Mouse (Mus musculus) liver, embryonic 14.5 days (tissue): ENCODE data around the gene Rps23. TPM values are rescaled to one million over a fixed set of nuclear protein-coding genes. Genes with fewer than 3 reads are reported as not detected.

Source experiments
- ATAC-seq: fragments of 200-750 bp; cut with Nextera tagmentation; 2 replicates; pipeline ENCODE4 v1.8.0; 2017; ENCODE audit warnings: moderate number of reproducible peaks, mild to moderate bottlenecking, moderate library complexity; ENCODE audit not compliant: insufficient read depth
- DNase-seq, 3 experiments: peaks; one replicate each; pipeline ENCODE4 v3.0.0-alpha.2; 2012 to 2013; ENCODE audit warnings: low read depth in 3 of 3, low spot score in 3 of 3
- H3K27ac ChIP-seq: fragments of 300-500 bp; sonication (generic); 2 replicates; pipeline ENCODE4 v1.5.1; 2014; ENCODE audit warnings: moderate library complexity, mild to moderate bottlenecking, control low read depth, inconsistent platforms
- H3K27me3 ChIP-seq: fragments of 300-500 bp; sonication (generic); 2 replicates; pipeline ENCODE4 v1.6.1; 2014; ENCODE audit warnings: mild to moderate bottlenecking, low read length, moderate library complexity; ENCODE audit not compliant: control insufficient read depth, insufficient read depth
- H3K36me3 ChIP-seq: fragments of 300-500 bp; sonication (generic); replicated peaks from 2 replicates; pipeline ENCODE4 v1.6.1; 2014; ENCODE audit warnings: low read depth; ENCODE audit not compliant: control insufficient read depth, insufficient read depth
- H3K4me1 ChIP-seq, 2 experiments: fragments of 200-500 bp in 1 of 2; fragments of 300-500 bp in 1 of 2; sonication (generic) in 1 of 2; replicated peaks; 2 replicates each; pipeline ENCODE4 v1.6.1; 2012 to 2014; ENCODE audit warnings: antibody characterized with exemption in 1 of 2, inconsistent platforms in 1 of 2, low read length in 1 of 2; ENCODE audit not compliant: control insufficient read depth in 2 of 2, insufficient read depth in 2 of 2
- H3K4me2 ChIP-seq: fragments of 300-500 bp; sonication (generic); 2 replicates; pipeline ENCODE4 v1.6.1; 2014; ENCODE audit warnings: low read depth, mild to moderate bottlenecking, control low read depth, moderate library complexity
- H3K4me3 ChIP-seq, 2 experiments: fragments of 200-500 bp in 1 of 2; fragments of 300-500 bp in 1 of 2; sonication (generic) in 1 of 2; 2 replicates each; pipeline ENCODE4 v1.5.1; 2012 to 2014; ENCODE audit warnings: low read depth in 2 of 2, low read length in 2 of 2, mild to moderate bottlenecking in 2 of 2, control low read depth in 1 of 2, inconsistent platforms in 1 of 2, moderate library complexity in 1 of 2; ENCODE audit not compliant: insufficient read depth in 1 of 2
- H3K9ac ChIP-seq: fragments of 300-500 bp; sonication (generic); replicated peaks from 2 replicates; pipeline ENCODE4 v1.6.1; 2014; ENCODE audit warnings: mild to moderate bottlenecking, control low read depth, moderate library complexity
- H3K9me3 ChIP-seq: fragments of 300-500 bp; sonication (generic); 2 replicates; pipeline ENCODE4 v1.6.1; 2016; ENCODE audit warnings: low read length, mixed read lengths; ENCODE audit not compliant: control insufficient read depth
- CTCF ChIP-seq: IDR thresholded peaks from 2 replicates; pipeline ENCODE4 v1.5.1; 2016; ENCODE audit warnings: antibody characterized with exemption, low read depth, control low read depth
- EP300 ChIP-seq: IDR thresholded peaks from 2 replicates; pipeline ENCODE4 v1.6.1; 2016; ENCODE audit warnings: antibody characterized with exemption, low read depth
- WGBS: fragments of 180-500 bp; shearing (Covaris S2); extraction: QIAGEN DNeasy Blood & Tissue Kit; methylation state at CpG from one replicate; pipeline ENCODE4 v1.1.7; 2014; ENCODE audit not compliant: insufficient replicate concordance; 5-methylcytosine and 5-hydroxymethylcytosine counted together
- polyA plus RNA-seq, 2 experiments: library from polyadenylated mRNA; depleted of rRNA in 1 of 2; stranded (reverse) in 1 of 2; unstranded in 1 of 2; fragments of >200 nt; fragmentation: Nextera tagmentation in 1 of 2; extraction: Ambion mirVana in 1 of 2; gene quantifications; 2 replicates each; pipeline versions ENCODE4 v1.2.1 to v1.2.3; 2012 to 2014

The Rps23 gene
- 280 and 1,036 TPM in 2 replicates for polyA plus RNA-seq (2012; rRNA removed)
- 206 and 215 TPM in 2 replicates for polyA plus RNA-seq (2014; fragmentation: Nextera tagmentation; extraction: Ambion mirVana)

DNA sequence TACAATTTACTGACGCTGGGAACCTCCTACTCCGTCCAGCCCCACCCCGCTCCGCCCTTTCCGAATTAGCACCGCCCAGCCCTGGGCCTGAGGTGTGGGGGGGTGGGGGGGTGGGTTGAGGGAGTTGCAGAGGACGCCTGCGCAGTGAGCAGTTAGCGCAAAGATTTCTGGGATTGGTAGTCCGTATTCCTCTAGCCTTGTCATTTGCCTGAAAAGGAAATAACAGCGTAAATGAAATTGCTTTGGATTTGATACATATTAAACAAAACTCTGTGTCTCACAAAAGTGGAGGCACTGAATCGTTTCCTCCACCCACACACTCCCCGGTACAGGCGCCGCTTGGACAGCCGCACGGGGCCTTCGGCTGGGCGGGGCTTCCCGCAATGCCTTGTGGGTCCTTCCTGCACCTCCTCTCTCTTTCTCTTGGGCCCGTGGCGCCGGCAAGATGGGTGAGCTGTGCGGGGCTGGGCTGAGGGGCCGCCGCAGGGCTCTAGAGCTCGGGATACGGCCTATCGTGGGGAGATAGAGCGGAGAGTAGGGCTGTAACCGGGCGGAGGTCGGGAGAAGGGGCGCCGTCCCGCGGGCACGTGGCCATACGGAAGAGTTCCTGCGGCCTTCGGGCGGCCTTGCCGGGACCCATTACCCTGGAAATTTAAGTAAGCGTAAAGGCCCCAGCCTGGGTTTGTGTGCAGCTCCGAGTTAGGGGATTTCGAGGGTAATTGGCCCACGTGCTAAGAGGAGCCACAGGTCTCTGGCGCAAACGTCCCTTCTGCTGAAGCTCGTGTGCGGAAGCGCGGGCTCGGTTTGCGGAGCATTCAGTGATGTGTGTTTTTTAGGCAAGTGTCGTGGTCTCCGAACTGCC lies at the start of gene Rps23:
TSS of gene Rps23 (plus strand) at position 208 of the 862 bp plus-strand sequence.
- Histone ChIP-seq H3K4me1 (peaks cover 0 to 9% of the 10 kb centered on the region in 2 experiments; a peak in 3 of 4 replicates), H3K27ac (peak within 1 kb of the TSS; percentile 49), H3K9me3 (no peaks in the 10 kb centered on the region), H3K27me3 (no peaks in the 10 kb centered on the region), H3K9ac (peak within 1 kb of the TSS; percentile 87), H3K4me3 (peak within 1 kb of the TSS; percentile 91 to 95), H3K36me3 (peaks cover 18% of the 10 kb centered on the region), H3K4me2 (peak within 1 kb of the TSS; percentile 80)
- under 1% methylated on average over 57 of the region's 57 CpGs for WGBS
- DNase-seq (peak; percentile 83 to 87 (median 87)), ATAC-seq (peak; percentile 97)
- TF ChIP-seq CTCF = no peak
- TF ChIP-seq EP300 = peak; percentile 72; the same call in 1 of the 2 replicates

DNA sequence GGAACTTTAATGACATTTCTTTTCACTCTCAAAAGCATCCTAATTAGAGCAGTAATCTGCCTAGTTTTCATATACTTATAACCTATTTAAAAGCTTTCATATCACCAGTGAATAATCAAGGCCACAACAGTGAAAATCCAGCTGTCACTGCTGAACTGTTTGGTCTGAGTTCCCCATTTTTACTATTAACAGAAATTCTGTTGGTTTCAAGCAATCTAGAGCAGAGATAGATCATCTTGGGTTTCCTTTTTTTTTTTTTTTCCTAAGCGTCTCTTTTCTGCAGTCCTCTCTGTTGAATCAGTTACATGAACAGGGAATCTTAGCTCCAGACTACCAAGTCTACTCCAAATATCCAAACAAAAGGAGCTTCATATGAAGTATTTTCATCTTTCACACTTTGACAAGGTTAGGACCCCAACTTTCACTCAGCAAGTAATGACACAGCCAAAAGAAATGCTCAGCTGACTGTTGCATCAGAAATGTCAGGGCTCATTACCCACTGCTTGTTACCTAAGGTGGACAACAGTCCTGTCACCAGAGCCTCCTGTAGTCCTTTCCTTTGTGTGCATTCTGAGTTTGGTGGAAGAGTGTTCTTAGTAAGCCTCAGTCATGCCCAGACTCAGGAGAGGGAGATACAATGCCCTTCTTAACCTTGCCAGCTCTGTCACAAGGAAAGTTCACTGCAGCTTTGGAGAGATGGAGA lies 40.9 kb upstream of the Rps23 start:
- DNase-seq (no peak), ATAC-seq (no peak)
- 32% methylated on average over 1 of the region's 1 CpGs for WGBS
- Histone ChIP-seq H3K4me1 (peaks cover 0 to 9% of the 10 kb centered on the region in 2 experiments; a peak in 2 of 4 replicates), H3K4me3 (no peak overlapping the region), H3K27me3 (no peaks in the 10 kb centered on the region), H3K9me3 (no peaks in the 10 kb centered on the region), H3K4me2 (no peak overlapping the region), H3K36me3 (no peaks in the 10 kb centered on the region), H3K9ac (no peak overlapping the region), H3K27ac (no peak overlapping the region)
- TF ChIP-seq EP300 = no peak
- no peak for TF ChIP-seq CTCF

DNA sequence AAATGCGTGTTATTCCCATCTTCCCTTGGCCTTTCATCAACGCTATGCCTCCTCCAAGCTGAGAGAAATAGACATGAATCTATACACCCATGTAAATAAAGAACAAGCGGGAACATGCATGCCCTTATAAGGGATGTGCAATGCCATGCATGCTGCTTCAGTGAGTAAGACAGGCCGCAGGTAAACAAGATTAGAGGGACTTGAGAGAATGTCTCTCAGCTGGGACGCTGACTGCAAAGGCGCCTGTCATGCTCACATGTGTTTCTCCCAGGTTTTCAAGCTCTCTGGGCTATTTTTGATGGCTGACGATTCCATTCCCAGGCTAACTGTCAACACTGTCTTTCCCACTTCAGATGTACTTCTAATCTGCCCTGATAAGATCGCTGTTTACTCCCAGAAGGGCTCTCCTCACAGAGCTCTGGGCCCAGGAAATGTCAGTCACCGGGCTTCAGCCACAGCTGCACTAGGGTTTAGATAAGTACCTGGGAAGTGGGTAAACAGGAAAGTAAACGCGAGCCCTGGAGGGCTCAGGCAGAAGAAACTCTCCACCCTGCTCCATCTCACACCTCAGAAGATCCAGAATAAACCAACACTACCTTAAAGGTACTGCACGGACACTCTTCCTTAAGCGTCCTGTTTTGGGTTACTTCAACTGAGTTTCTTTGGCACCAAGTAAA lies 36.8 kb upstream of the Rps23 start:
- peak; percentile 55 for ATAC-seq
- H3K9me3 ChIP-seq = no peaks in the 10 kb centered on the region
- H3K36me3 ChIP-seq = no peaks in the 10 kb centered on the region
- peak in 1 of 3 experiments; percentile 7 for DNase-seq
- no peak for TF ChIP-seq EP300
- no peak for TF ChIP-seq CTCF
- H3K4me1 ChIP-seq = peaks cover 6 to 19% of the 10 kb centered on the region in 2 experiments
- 34% methylated on average over 13 of the region's 13 CpGs for WGBS
- no peak overlapping the region for H3K9ac ChIP-seq
- no peak overlapping the region for H3K27ac ChIP-seq
- H3K4me2 ChIP-seq = peak overlapping the region; percentile 72
- no peaks in the 10 kb centered on the region for H3K27me3 ChIP-seq
- peak overlapping the region; percentile 47 to 75 for H3K4me3 ChIP-seq

GRCm38 (mm10) chr13:90886568-90886983 lies 36.2 kb upstream of the Rps23 start:
- WGBS = under 1% methylated on average over 18 of the region's 18 CpGs
- H3K4me2 ChIP-seq = peak overlapping the region; percentile 72
- H3K9ac ChIP-seq = 0 out of 2 replicates have a peak overlapping the region, but pooled peaks have one; percentile 28
- no peaks in the 10 kb centered on the region for H3K27me3 ChIP-seq
- TF ChIP-seq CTCF = peak; percentile 77
- TF ChIP-seq EP300 = no peak
- DNase-seq (peak; percentile 49 to 57 (median 51)), ATAC-seq (peak; percentile 46; the same call in 1 of the 2 replicates)
- H3K4me1 ChIP-seq = peaks cover 6 to 19% of the 10 kb centered on the region in 2 experiments
- H3K9me3 ChIP-seq = no peaks in the 10 kb centered on the region
- H3K27ac ChIP-seq = no peak overlapping the region
- peak overlapping the region; percentile 47 to 75 for H3K4me3 ChIP-seq
- H3K36me3 ChIP-seq = no peaks in the 10 kb centered on the region
